Mouse (Mus musculus) colon, adult 2 months (tissue): ENCODE measurements around the gene Vps13a. TPM values are rescaled to one million over a fixed set of nuclear protein-coding genes. Genes with fewer than 3 reads are reported as not detected.

Experiments
- polyA plus RNA-seq: library from polyadenylated mRNA; depleted of rRNA; stranded (reverse); fragments of >200 nt; gene quantifications from 2 replicates; pipeline ENCODE4 v1.2.3, GENCODE M21; 2012; rRNA removed

The Vps13a gene
- 0.94 and 1.4 TPM in 2 replicates for polyA plus RNA-seq

DNA sequence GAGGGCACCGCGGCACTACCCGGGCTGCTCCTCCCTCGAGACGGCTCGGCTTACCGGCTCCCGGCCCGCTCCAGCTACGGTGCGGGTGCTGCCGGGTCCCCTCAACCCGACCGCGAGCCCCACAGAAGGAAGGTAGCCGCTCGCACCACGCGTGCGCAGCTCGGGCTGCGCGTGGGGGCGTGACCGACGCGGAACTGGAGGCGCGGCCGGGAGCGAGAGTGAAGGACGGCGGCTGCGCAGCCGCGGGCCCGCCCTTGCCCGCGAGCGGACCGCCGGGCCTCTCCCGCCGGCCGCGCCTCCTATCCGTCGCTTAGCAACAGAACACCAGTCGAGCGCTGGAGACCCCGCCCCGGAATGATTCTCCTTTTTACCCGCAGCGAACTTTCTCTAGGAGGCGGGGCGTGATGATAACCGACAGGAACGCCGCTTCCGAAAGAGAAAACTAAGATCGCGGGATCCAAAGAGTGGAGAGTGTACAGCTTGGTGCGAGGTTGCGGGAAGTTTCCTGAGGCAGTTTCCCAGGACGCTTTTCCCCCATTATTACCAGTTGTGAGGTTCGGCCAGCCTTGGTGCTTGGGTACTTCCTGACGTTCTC lies at the start of gene Vps13a:
Gene Vps13a, minus strand, starts transcription at position 144 of the 595 bp plus-strand sequence.

Other genes starting within 250 kb of the Vps13a start
- gene Foxb2, start 92.9 kb upstream of the Vps13a start, polyA plus RNA-seq, result not detected in 2 replicates
- 1.0 and 1.2 TPM in 2 replicates for gene Prune2, start 175.2 kb upstream of the Vps13a start, polyA plus RNA-seq